Mouse (Mus musculus): ENCODE data around the gene Art4. TPM values are rescaled to one million over a fixed set of nuclear protein-coding genes. Genes with fewer than 3 reads are reported as not detected.

Gene Art4
- total RNA-seq, 1 experiment from 2014 or later, result 5.4 TPM

GRCm38 (mm10) chr6:136827116-136827515 is 30.4 kb downstream of the Art4 start:
- DNase-seq, result no peak

GRCm38 (mm10) chr6:136824987-136825386 is 32.5 kb downstream of the Art4 start:
- DNase-seq, result no peak

DNA sequence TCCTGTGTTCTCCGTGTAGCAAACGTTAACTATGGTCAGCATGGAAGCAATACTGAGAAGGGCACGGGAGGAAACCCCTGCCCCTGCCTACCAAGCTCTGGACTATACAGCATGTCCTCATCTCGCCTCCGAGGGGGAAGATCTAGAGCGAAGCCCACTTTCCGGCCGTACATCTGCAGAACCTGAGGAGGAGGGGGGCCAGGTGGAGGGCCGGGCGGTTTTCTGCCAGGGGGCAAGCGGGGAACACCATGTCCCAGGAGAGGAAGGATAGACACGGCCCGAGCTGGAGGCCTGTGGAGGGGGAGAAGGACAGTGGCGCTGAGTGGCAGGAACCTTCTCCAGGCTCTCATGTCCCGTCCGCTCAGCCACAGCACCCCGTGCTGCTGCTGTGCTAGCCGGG is 36.4 kb downstream of the Art4 start:
- DNase-seq, result no peak

DNA sequence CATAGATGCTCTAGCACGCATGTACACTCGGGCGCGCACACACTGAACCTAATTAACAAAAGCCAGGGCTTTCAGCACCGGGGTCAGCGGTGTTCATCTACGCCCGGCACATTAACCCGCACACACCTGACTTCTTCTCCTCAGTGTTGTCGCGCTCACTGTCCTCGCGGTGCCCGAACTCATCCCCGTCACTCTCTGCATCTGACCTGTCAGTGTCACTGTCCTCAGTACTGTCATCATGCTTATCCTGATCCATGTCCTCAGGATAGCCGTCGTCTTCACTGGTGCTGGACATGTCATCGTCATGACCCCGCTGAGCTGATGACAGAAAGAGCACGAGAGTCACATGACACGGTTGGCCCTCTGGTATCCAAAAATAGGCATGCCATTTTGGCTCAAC is 37.2 kb downstream of the Art4 start:
- no peak for DNase-seq

GRCm38 (mm10) chr6:136817549-136817948 is 40.0 kb downstream of the Art4 start:
- DNase-seq, result no peak

- DNase-seq, result no peak
These were observed 40.7 kb downstream of the Art4 start for GRCm38 (mm10) chr6:136816826-136817225.

DNA sequence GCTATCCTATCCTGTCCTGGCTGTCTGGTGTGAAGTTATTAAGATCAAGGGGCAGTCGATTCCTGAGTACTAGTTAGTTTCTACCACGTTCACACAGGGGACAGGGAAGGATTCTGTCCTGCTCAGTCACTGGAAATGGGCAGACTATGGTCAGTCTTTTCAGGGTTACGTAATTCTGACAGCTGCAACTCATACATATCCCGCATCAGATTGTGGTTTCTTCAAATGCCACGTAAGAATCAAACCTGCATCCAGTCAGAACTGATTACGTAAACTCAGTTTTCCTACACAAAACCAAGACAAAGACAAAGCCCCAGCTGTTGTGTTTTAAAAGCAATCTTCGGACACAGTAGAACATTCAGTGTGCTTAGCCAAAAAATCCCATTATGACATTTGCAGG is 42.2 kb downstream of the Art4 start:
- no peak for DNase-seq

DNA sequence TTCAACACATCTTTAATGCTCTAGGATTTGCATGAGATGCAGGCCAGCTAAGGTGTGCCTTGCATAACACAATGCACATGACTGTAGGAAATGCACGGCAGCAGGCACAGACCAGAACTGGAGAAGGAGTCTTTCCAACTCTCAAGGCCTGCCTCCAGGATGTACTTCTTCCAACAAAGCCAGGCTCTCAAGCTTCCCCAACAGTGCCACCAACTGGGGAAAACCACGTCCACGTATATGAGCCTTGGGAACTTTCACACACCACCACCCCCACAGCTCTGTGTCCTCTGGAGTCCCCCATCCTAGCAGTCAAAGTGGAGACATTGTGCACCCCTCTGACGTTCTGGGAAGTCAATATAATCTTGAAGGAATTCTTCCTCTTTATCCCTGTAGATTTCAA is 44.4 kb downstream of the Art4 start:
- DNase-seq, result no peak

GRCm38 (mm10) chr6:136811196-136811595 is 46.3 kb downstream of the Art4 start:
- no peak for DNase-seq

DNA sequence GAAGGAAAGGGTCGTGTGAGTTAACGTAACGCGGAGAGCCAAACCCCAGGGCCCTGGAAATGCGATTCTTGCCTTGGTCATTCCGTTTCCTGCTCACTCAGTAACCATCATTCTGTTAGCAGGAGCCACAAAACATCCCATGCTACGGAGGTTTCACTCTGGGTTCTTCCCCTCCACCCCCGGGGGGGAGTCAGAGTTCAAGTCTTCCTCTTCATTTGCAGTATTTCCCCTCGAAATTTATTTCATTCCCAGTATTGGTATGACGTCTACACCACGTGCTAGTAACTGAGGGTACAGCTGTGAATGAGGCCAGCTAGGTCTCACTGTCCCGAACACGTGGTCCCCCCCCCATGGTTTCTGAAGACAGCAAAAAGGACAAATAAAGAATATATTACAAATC is 47.9 kb downstream of the Art4 start:
- no peak for DNase-seq

DNA sequence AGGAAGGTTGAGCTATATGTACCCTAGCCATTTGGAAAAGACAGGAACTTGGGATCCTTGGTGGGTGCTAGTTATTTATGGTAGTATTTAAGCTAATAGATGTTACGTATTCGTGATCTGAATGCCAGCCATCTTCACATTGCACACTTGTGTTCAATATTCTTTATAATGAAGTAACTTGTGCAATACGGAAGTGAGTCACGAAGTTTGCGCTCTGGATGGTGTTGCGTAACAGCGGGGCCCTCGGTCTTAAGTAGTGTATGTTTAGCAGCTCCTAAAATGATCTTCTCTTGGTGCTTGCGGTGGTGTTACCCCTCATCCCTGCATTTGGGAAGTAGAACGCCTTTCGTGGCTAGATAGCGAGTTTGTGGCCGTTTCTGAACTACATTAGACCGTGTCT is 48.5 kb downstream of the Art4 start:
- DNase-seq, result peak; percentile 60

- DNase-seq, result peak; percentile 42
These were observed 48.9 kb downstream of the Art4 start for GRCm38 (mm10) chr6:136808631-136809046.

GRCm38 (mm10) chr6:136808014-136808417 is 49.5 kb downstream of the Art4 start, which contains the start of gene H2afj:
Gene H2afj, plus strand, starts transcription at chr6:136808244.
- DNase-seq, result peak; percentile 99

DNA sequence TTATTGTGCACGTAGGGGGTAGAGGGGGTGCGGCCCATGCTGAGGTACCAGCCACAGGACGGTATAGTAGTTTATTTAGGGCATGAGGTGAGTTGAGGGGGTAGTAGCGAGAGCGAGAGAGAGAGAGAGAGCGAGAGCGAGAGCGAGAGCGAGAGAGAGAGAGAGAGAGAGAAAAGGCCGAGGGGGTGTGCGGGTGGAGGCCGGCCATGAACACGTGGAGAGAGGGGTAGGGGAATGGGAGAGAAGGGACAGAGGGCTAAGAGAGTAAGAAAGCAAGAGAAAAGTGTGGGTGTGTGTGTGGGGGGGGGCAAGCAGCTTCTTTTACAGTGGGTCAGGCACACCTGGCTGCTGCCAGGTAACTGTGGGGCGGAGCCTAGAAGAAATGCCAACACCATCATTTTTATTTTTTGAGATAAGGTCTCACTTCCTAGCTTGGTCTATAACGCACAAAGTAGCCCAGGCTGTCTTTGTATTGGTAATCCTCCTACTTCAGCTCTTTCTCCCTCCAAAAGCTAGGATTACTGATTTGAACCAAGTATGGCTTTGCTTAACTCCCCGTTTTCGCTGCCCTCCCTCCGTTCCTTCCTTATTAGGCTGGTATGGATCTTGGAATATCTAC is 50.0 kb downstream of the Art4 start:
- no peak for DNase-seq

GRCm38 (mm10) chr6:136806819-136807218 is 50.7 kb downstream of the Art4 start:
- no peak for DNase-seq

DNA sequence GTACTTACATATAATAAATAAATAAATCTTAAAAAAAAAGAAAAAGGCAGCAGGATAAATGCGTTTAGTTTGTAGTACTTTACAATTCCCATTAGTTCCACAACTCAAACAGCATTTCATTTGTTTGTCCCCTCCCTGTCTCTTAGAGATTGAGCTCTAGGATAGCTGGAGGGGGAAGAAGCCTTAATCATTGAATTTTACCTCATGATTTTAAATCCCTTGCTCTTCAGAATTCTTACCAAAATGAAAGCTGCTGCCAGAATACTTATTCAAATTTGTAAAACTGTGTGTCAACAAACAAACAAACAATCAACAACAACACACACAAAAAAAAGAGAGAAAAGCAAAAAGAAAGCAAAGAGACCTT is 52.1 kb downstream of the Art4 start:
- DNase-seq, result no peak

- DNase-seq, result no peak
These were observed 52.7 kb downstream of the Art4 start for GRCm38 (mm10) chr6:136804705-136805408.

GRCm38 (mm10) chr6:136803739-136804633 is 53.5 kb downstream of the Art4 start, which contains the start of gene Hist4h4:
Gene Hist4h4, minus strand, starts transcription at chr6:136804415.
- peak; percentile 92 for DNase-seq

- DNase-seq, result no peak
These were observed 54.3 kb downstream of the Art4 start for GRCm38 (mm10) chr6:136803093-136803738.

- DNase-seq, result no peak
These were observed 56.3 kb downstream of the Art4 start for GRCm38 (mm10) chr6:136801274-136801673.

GRCm38 (mm10) chr6:136800710-136801109 is 56.8 kb downstream of the Art4 start:
- no peak for DNase-seq
